Mouse (Mus musculus): ENCODE data around the gene Bag2. TPM values are rescaled to one million over a fixed set of nuclear protein-coding genes. Genes with fewer than 3 reads are reported as not detected.
A peak's percentile ranks its signal among the peaks of the same experiment; 100 is the strongest.

Bag2 gene
- 10 to 100 TPM; 16.5 to 17.2 TPM for total RNA-seq (2021)
- long read RNA-seq, experiment 1, transcript Bag2-201 (3 exons, 1,860 nt): major isoform, 6 of 17 reads
- long read RNA-seq, experiment 1, partial matches to known transcripts: 0 of 17 reads
- long read RNA-seq, experiment 1, other reads (novel, unspliced or antisense): 7 of 17 reads
- long read RNA-seq, experiment 2, transcript Bag2-201 (3 exons, 1,860 nt): major isoform, 15 of 23 reads
- long read RNA-seq, experiment 2, partial matches to known transcripts: 2 of 23 reads
- long read RNA-seq, experiment 2, other reads (novel, unspliced or antisense): 4 of 23 reads

- DNase-seq (ENCODE audit: low spot score in 2 of 2): peak in 1 of 2 experiments; percentile 55
- intact Hi-C loops (cut with DNase I): no loop called here
Measured at GRCm38 (mm10) chr1:33757491-33758041, at the start of gene Bag2. Gene Bag2, minus strand, starts transcription at chr1:33757795.

- DNase-seq (ENCODE audit: low spot score in 2 of 2): peak in 1 of 2 experiments; percentile 33
- intact Hi-C loops (cut with DNase I): no loop called here
Measured at GRCm38 (mm10) chr1:33803323-33803722, 45.7 kb upstream of the Bag2 start.

- no peak for DNase-seq (ENCODE audit: low spot score in 2 of 2)
- intact Hi-C loops (cut with DNase I): no loop called here
Measured at GRCm38 (mm10) chr1:33799620-33800019, 42.0 kb upstream of the Bag2 start.

- no peak for DNase-seq (ENCODE audit: low spot score in 2 of 2)
- intact Hi-C loops (cut with DNase I): no loop called here
Measured at GRCm38 (mm10) chr1:33788493-33788892, 30.9 kb upstream of the Bag2 start.

GRCm38 (mm10) chr1:33788072-33788471 is 30.5 kb upstream of the Bag2 start:
- no peak for DNase-seq (ENCODE audit: low spot score in 2 of 2)
- intact Hi-C loops (cut with DNase I): no loop called here

GRCm38 (mm10) chr1:33784561-33784960 is 27.0 kb upstream of the Bag2 start:
- DNase-seq (ENCODE audit: low spot score in 2 of 2): no peak

GRCm38 (mm10) chr1:33776175-33776611 is 18.6 kb upstream of the Bag2 start:
- intact Hi-C loops (cut with DNase I): no loop called here
- DNase-seq (ENCODE audit: low spot score in 2 of 2): peak in 1 of 2 experiments; percentile 66

More at GRCm38 (mm10) chr1:33784561-33784960, 27.0 kb upstream of the Bag2 start:
- intact Hi-C loops (cut with DNase I): no loop called here

GRCm38 (mm10) chr1:33772106-33772505 is 14.5 kb upstream of the Bag2 start:
- DNase-seq (ENCODE audit: low spot score in 2 of 2): no peak
- intact Hi-C loops (cut with DNase I): no loop called here

GRCm38 (mm10) chr1:33771621-33772020 is 14.0 kb upstream of the Bag2 start:
- no peak for DNase-seq (ENCODE audit: low spot score in 2 of 2)
- intact Hi-C loops (cut with DNase I): no loop called here

- intact Hi-C loops (cut with DNase I): no loop called here
- DNase-seq (ENCODE audit: low spot score in 2 of 2): no peak
Measured at GRCm38 (mm10) chr1:33768827-33769226, 11.2 kb upstream of the Bag2 start.

- intact Hi-C loops (cut with DNase I): no loop called here
- no peak for DNase-seq (ENCODE audit: low spot score in 2 of 2)
Measured at GRCm38 (mm10) chr1:33768091-33768787, 10.6 kb upstream of the Bag2 start.

GRCm38 (mm10) chr1:33766520-33767508 is 9.2 kb upstream of the Bag2 start:
- intact Hi-C loops (cut with DNase I): no loop called here
- no peak for DNase-seq (ENCODE audit: low spot score in 2 of 2)

GRCm38 (mm10) chr1:33765468-33766080 is 8.0 kb upstream of the Bag2 start:
- no peak for DNase-seq (ENCODE audit: low spot score in 2 of 2)
- intact Hi-C loops (cut with DNase I): no loop called here

- intact Hi-C loops (cut with DNase I): no loop called here
- DNase-seq (ENCODE audit: low spot score in 2 of 2): no peak
Measured at GRCm38 (mm10) chr1:33763826-33764225, 6.2 kb upstream of the Bag2 start.

GRCm38 (mm10) chr1:33758488-33758887 is 893 bp upstream of the Bag2 start:
- DNase-seq (ENCODE audit: low spot score in 2 of 2): no peak
- intact Hi-C loops (cut with DNase I): no loop called here

GRCm38 (mm10) chr1:33757033-33757413 is 572 bp downstream of the Bag2 start:
- no peak for DNase-seq (ENCODE audit: low spot score in 2 of 2)
- intact Hi-C loops (cut with DNase I): no loop called here

GRCm38 (mm10) chr1:33756258-33757032 is 1.1 kb downstream of the Bag2 start:
- intact Hi-C loops (cut with DNase I): no loop called here
- DNase-seq (ENCODE audit: low spot score in 2 of 2): no peak

GRCm38 (mm10) chr1:33755799-33756198 is 1.8 kb downstream of the Bag2 start:
- intact Hi-C loops (cut with DNase I): no loop called here
- DNase-seq (ENCODE audit: low spot score in 2 of 2): no peak

Data from left cerebral cortex, postnatal 14 days (tissue).